Mouse (Mus musculus) kidney, adult 18-20 months (tissue): ENCODE results near the gene Sart1.
"Not testable (repeated sequence)": the region's sequence is repeated elsewhere in the genome, so short reads cannot be mapped to it uniquely, and the experiment has no call there.

Experiments used
- DNase-seq: peaks from one replicate; pipeline ENCODE4 v3.0.0; 2021

Sart1 gene

DNA sequence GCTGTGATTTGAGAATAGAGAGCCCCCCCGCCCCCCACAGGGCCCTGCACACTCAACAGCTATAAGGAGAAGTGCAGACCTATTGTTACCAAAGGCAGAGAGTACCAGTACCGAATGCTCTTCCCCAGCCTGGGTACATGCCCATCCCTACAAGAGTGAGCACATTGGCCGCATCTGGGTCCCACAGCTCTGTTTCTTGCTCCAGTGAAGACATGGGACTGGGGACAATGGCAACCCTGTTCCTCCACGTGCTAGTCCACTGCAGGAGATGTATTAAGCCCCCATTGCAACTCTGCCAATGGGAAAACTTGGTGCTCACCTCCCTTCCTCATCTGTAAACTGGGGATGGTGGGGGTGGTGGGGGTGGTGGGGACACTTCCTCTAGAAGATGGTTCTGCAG is 25.3 kb upstream of the Sart1 start:
- no peak for DNase-seq

DNA sequence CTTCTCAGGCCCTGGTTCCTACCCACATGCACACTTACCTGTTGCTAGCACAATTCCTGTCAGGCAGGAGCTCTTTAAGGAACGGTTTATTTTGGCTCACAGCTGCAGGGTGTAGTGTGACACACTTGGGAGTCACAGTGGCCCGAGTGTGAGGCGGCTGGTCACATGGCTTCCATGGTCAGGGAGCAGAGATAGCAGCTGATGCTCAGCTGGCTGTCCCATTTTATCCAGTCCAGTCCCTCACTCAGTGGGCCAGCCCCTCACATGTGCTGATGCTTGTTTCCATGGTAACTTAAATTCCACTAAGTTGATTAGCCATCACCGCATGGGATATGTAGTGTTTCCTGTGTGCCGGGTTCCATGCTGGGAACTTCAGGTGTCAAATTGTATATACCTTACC is 23.5 kb upstream of the Sart1 start:
- DNase-seq, result no peak

DNA sequence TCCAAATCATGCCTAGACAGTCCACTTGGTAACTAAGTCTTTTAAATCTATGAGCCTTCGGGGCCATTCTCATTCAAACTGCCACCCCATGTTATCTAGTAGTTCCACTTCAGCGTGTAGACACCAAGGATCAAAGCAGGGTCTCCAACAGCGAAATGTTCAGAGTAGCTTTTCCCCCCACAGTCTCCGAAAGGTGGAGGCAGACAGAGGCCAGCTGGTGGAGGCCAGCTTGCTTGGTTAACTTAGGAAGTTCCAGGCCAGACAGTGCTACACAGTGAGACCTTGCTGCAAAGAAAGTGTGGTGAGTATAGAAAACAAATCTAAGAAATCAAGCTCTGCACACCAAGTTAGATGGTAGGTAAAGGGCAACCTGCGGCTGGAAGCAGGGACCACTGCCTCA is 22.1 kb upstream of the Sart1 start:
- no peak for DNase-seq

DNA sequence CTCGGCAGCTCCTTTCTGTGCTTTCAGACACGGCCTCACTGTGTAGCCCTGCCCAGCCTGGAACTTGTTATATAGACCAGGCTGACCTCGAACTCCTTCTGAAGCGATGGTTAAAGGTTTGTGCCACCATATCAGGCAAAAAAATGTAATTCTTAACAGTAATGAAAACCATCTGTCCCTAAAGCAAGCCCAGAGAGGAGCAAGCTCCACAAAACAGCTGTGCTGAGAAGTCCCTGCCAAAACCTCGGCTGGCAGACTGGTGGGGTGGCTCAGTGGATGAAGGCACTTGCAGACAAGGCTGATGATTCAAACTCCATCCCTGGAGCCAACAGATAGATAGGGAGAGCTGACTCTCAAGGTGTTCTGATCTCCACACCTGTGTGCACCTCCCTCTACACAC is 20.6 kb upstream of the Sart1 start:
- DNase-seq, result no peak

DNA sequence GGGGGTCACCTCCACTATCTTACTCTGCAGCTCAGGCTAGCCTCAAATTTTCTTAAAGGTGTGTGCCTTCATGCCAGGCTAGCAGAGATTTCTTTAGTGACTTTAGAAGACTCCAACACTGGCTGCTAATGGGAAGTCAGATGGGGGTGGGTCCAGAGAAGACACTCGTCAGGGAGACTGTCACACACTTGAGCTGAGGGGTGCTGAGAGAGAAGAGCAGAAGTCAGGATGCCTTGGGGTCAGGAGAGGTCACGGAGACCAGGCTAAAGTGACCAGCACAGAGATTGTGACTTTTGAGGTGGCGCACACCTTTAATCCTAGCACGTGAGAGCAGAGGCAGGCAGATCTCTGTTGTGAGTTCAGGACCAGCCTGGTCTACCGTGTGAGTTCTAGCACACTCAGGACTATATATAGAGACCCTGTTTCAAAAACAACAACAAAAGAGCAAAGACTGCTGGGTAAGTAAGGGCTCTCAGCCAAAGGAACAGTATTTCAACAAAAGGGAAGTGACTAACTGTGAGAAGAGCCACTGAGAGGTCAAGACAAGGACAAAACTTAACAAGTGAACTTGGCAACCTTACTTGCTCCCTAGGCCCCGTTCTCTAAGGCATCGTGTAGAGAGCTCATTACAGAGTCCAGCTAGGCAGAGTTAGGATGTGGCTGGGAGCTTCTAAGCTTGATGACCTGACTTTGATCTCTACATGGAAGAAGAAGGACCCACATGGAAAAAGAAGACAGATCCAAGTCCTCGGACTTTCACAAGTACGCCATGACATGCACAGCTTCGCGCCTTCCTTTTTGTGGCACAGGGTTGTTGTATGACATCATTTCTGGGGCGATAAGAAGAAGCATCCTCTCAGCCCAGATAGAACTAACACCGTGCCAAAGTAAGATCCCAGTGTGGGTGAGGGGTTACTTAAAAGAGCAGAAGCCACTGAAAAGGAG is 19.8 kb upstream of the Sart1 start:
- no peak for DNase-seq

DNA sequence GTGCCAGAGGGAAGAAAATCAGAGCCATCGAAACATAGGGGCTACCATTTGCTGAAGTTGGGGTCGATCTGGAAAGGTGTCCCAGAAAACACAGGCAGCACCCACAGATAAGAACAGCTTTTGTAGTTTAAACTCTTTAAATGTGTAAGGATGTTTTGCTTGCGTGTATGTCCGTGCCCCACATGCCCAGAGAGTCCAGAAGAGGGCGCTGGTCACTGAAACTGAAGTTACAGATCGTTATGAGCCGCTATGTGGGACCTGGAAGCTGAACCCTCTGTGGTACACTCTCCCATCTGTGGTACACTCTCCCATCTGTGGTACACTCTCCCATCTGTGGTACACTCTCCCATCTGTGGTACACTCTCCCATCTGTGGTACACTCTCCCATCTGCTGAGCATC is 18.6 kb upstream of the Sart1 start:
- DNase-seq, result peak; percentile 72

DNA sequence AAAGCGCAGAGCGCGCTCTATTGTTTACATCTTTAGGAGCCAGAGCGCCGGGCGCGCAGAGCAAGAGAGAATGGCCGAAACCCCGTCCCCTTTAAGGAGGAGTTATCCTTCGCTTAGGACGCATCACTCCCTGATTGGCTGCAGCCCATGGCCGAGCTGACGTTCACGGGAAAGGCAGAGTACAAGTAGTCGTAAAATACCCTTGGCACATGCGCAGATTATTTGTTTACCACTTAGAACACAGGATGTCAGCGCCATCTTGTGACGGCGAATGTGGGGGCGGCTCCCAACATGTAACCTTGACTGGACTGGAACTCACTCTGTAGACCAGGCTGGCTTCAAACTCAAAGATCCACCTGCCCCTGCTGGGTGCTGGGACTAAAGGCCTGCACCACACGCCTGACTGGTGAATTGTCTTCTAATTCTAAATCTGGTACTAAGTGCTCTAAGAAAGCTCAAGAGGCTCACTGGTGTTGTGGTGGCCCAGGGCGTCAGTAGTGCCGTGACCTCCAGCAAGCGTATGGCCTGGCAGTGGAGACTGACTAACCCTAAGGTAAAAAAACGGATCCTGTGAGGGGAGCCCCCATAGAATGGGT is 18.1 kb upstream of the Sart1 start:
- DNase-seq, result peak; percentile 65

DNA sequence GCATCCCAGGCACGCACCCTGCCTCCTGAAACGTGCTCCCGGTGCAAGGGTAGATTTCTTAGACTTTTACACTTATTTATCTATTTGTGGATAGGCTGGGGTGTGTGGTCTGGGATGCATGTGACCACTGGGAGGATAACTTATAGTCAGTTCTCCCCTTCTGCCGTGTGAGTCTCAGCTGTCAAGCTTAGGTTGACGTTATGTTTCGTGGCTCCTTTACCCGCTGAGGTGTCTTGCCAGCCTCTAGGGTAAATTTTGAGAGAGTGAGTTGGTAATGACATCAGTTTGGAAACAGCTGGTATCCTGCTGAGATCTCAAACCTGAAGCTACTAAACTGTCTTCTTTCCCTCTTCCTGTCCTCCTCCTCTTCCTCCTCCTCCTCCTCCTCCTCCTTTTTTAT is 17.4 kb upstream of the Sart1 start:
- DNase-seq, result no peak

DNA sequence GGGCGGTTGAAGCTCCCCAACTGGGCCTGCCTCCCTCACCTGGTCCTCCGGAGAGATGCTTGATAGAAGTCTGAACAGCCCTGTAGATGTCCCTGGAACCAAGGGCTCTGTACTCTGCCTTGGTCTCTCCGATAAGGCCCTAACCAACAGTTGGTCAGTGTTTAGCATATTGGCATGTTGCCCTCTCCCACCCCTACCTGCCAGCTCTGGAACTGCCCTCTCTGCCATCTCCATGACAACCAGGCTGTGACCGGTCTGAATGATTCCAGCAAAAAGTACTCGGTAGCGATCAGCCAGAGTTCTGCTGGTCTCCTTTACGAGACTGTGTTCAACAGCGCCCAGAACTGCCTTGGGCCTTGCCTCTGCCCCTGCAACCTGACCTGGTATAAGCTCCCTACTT is 13.8 kb upstream of the Sart1 start, which contains the start of gene Tsga10ip:
Gene Tsga10ip (minus strand): TSS at position 234 of the 400 bp plus-strand sequence.
- no peak for DNase-seq

DNA sequence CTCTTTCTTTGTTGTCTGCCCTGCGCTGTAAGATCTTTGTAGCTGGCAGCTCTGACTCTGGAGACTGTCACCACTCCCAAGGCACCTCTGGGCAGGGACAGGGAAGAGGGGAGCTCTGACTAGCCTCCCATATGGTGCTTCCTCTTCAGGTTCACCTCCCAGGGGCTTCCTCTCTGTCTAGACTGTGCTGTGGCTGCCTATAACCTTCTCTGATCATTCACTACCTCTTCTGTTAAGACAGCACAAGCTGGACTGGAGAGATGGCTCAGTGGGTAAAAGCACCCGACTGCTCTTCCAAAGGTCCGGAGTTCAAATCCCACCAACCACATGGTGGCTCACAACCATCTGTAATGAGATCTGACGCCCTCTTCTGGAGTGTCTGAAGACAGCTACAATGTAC is 12.6 kb upstream of the Sart1 start:
- not testable (repeated sequence) for DNase-seq

DNA sequence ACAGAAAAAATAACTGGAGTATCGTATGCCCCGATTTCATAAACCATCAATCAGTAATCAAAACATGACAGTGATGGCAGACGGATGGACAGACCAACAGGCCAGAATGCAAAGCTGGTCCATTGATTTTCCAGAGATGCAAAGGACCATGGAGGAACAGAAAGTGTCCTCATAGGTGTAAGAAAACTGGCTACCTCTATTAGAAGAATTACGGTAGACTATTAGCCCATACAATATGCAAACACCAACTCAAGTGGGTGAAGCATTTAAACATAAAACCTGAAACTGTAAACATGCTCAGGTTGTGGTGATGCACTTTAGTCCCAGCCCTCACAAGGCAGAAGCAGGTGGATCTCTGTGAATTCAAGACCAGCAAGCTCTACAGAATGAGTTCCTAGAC is 6.9 kb upstream of the Sart1 start:
- no peak for DNase-seq

DNA sequence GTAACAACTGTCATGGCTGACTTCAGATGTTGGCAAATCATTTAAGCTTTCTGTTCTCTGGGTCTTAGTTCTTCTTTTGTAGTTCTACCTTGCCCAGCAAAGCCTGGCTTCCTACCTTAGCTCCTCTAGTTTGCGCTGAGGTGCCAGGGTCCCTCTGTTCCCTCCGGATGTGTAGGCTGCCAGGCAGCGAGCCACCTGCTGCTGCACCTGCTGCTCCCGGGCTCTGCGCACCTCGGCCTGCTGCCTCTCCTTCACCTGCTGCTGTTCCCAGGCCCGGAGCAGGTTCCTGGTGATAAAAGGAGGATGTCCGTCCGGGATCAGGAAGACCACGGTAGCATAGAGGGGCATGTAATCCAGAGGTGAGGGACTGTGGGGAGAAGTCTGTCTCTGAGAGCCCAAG is 5.7 kb upstream of the Sart1 start:
- no peak for DNase-seq

DNA sequence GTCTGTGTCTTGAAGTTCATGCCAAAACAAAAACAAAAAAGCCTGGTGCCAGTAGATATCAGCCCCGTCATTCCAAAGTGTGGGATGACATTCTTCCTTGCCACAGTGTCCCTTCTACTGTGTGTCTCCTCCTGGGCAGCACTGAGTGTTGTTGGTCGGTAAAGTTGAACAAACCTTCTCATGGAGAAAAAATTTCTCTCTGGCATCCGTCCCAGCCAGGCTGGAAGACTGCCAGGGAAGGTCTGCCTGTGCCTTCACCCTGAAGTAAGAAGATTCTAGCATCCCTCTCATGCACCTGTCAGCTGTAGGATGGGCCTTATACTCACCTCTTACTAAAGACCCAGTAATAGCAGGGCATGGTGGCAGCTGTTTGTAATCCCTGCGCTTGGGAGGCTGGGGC is 4.4 kb upstream of the Sart1 start:
- peak; percentile 81 for DNase-seq

DNA sequence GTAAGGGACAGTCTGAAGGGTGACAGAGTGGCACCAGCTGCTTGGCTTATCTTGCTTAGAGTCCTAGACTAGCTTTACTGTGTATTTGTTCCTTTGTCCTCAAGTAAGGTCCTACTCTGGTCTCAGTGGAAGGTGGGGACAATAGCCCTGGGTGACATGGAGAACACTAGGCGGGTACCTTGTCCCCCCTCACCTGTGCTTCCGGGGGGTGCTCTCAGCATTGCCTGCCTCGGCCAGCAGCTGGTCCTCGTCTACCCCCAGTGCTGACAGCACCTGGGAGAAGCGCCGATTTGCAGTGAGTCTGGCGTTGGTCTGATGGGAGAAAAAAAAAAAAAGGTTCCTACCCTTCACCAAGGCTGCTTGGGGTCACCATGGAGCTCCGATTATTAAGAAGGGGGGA is 1.9 kb upstream of the Sart1 start:
- DNase-seq, result no peak

DNA sequence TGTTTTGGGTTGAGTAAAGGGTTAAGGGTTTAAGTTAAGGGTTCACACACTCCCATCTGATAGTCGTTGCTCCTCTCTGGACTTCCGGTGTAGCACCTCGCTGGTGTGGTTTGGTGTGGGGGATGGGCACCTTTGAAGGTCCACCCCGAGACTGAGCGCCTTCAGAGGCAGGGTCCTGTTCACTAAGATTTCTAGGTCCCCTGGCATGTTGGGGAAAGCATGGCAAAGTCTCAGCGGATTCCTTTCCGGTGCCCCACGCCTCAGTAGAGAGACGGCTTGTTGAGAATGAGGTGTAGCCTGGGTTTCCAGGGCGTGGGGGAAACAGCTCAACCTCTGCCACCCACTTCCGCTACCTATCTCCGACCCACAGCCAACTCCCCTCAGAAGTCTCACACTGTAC is 1.1 kb upstream of the Sart1 start:
- peak; percentile 35 for DNase-seq

DNA sequence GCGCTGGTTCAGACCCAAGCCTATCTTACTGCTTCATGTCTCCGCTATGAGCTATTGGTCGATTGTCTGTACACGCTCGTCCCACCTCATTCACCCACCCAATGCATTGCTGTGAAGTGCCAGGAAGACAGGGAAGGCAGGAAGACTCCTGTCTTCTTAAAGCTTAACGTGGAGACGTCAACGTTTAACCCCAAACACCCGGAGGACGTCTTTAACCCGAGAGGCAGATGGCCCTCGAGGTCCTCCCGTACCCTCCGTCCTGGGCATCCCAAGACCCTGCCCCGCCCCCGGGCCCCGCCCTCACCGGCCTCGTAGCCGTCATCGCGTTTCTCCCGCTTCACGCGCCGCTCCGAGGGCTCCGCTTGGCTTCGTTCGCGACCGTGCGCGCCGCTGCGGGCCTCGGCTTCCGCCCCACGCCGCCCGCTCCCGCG is 477 bp downstream of the Sart1 start:
- no peak for DNase-seq

DNA sequence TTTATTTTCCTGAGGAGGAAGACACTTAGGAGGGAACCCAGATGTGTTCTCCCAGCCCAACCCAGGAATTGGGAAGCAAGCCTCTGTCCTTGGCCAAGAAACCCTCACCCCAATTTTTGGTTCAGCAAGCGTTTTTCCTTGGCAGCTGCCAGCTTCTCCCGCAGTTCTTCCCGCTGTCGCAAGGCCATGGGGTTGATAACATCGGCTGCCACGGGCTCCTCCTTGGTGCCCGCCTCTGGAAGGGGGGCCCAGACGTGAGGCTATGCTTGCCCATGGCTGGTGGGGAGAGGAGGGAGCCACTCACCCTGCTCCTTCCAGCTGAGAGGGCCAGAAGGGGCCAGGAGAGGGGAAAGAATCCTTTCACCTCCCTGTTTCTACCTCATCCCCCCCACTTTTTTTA is 3.8 kb downstream of the Sart1 start:
- DNase-seq, result no peak

DNA sequence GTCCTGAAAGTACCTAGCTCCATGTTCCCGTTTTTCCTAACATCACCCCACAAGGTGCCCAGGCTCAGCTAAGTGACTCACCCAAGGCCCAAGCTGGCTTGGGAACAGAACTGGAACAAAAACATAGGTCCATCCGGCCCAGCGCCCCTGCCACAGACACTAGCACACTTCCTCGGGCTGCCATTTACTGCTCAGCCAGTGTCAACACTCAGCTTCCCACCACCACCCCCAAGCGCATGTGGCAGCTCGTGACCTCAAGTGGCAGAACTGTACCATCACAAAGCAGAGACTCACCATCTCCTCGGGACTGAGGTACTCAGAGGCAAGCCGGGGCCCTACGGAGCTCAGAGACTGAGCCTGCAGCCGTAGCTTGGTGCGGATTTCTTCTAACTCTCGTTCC is 5.2 kb downstream of the Sart1 start:
- no peak for DNase-seq

DNA sequence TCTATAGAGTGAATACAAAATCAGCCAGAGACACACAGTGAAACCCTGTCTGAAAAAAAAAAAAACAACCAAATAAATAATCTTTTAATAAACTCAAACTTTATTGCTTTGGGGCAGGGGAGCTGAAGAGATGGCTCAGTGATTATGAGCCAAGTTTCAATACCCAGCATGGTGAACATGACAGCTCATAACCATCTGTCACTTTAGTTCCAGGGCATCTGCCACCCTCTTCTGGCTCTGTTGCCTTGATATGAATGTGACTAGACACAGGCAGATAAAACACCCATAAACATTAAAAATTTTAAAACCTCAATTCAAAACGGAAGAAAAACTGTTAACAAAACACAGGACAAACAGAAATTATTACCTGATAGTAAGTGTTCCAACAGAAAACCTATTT is 11.1 kb downstream of the Sart1 start:
- no peak for DNase-seq

DNA sequence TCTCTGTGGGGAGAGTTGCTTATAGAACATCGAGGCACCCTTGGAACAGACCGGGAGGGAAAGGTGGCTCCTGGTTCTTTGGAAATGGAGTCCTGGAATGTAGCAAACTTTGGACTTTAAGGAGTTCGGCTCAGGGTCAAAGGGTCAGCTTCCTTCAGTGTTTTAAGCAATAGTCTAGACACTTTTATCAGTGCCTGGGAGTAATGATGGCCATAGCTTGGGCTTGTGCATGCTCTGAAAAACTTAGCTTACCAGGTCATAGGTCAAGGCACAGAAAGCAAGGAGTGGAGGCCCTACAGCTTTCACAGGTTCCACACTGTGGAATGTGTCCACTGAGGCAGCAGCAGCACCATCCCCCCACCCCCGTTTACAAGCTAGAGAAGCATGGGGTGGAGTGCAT is 13.8 kb downstream of the Sart1 start:
- no peak for DNase-seq

DNA sequence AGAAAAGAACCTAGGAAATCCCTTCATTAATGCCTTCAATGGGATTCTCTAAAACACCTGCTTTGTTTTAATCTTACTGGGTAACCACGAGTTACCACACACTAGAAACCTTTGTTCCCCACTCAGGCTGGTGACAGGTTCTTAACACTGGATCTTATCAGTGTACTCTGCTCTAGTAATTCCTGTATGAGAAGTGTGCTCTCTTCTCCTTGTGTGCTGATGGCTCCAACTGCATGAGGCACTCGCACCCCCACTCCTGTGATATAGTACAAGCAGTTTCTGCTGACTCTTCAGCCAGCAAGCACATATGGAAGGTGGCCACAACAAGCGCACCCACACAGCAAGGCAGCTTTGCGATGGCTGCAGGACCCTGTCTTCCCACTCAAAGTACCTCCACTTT is 14.3 kb downstream of the Sart1 start:
- DNase-seq, result no peak

DNA sequence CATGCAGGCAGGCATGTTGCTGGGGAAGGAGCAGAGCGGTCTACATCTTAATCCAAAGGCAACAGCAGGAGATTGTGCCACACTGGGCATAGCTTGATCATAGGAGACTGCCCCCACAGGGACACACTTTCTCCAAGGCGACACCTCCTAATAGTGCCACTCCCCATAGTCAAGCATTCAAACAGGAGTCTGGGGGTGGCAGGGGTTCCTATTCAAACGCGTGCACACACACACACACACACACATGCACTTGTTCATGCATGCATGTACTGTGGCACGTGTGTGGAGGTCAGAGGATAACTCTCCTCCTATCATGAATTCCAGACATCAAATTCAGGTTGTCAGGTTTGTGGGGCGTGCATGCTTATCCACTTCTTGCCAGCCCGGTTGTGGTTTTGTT is 15.8 kb downstream of the Sart1 start:
- DNase-seq, result no peak

DNA sequence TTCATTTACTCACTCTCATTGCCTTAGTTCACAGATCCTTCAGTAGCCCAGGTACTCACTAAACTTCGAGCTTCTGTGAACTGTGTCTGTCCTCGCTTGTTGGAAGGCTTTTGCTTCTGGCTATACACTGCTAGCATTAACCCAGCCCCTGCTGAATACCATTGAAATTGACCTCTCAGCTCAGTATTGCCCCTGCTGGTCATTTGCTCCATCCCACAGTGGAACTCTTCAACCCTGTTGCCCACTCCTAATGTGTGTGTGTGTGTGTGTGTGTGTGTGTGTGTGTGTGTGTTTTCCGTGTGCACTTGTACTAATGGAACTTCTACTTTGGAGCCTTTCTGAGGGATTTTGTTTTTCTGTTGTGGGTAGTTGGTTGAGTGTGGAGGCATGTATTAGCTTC is 17.6 kb downstream of the Sart1 start:
- no peak for DNase-seq

DNA sequence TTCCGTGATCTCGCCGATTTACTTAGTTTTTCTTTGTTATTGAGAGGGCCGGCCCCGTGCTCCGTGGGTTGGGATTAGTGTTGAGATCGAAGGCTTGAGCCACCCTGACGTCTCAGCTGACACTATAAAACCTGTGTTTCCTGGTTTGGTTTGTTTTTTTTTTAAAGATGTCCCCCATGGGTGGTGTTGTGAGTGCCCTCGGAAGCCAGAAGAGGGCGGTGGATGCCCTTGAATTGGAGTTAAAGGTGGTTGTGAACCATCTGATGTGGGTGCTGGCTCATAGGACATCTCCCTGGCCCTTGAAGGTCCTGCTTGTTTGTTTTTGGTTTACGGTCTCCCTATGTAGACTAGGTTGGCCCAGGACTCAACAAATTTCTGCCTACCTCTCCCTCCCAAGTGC is 21.0 kb downstream of the Sart1 start:
- no peak for DNase-seq

DNA sequence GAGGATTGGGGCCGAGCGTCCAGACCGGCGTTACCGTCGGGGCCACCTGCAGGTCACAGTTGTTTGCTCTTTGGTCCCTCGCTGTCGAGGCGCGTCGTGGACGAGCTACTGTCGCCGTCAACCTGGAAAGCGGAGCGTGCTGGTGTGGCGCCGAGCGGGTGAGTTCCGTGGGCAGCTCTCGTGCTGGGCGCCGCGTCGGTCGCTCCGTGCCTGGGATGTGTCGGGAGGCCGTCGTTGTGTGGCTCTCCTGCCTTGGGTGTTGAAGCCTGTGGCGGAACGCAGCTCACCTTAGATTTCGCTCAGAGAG is 21.5 kb downstream of the Sart1 start, which contains the start of gene Banf1:
Gene Banf1 (minus strand): TSS at position 116 of the 307 bp plus-strand sequence.
- DNase-seq, result no peak
